Mouse (Mus musculus) liver, postnatal 0 days (tissue): ENCODE data around the gene Pld6.

Source experiments
- CTCF ChIP-seq: sonication (generic); IDR thresholded peaks from 2 replicates; pipeline ENCODE4 v1.5.1; 2016; ENCODE audit warnings: antibody characterized with exemption, low read depth
- EP300 ChIP-seq: IDR thresholded peaks from 2 replicates; pipeline ENCODE4 v1.6.1; 2016; ENCODE audit warnings: antibody characterized with exemption, low read depth, mild to moderate bottlenecking

- TF ChIP-seq CTCF (no peak), EP300 (no peak)
Observed at GRCm38 (mm10) chr11:59786444-59787198, 824 bp downstream of the Pld6 start.
